Mouse (Mus musculus): ENCODE results near the gene Sgf29.

DNA sequence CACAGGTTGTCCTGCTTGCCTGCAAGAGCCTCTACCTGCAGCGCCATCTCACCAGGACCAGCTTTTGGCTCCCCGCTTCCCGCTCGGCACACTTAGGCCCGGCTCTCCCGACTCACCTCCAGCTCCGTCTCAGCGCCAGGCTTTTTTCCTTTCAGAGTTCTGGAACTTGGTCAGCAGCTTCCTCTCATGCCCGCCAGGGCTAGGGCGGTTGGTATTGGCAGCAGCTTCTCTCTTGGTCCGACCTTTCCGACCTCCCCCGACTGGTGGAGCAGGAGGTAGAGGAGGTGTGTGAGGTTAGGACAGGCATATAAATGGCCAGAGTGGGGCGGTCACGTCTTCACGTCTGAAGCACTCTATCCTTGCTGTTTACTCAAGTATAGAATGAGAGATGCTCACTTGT is 24.3 kb upstream of the Sgf29 start:
- TF ChIP-seq CTCF (IDR thresholded peaks at IDR 0.05; ENCODE audit: extremely low read depth, insufficient read depth, insufficient read length, insufficient replicate concordance) (no peak), POLR2A (IDR thresholded peaks at IDR 0.05; ENCODE audit: low read depth, low read length) (no peak)

All from spleen, adult 2 months (tissue).